Mouse (Mus musculus): ENCODE results near the gene 9930104L06Rik. TPM values are rescaled to one million over a fixed set of nuclear protein-coding genes. Genes with fewer than 3 reads are reported as not detected.

Gene 9930104L06Rik
- polyA plus RNA-seq, 1 experiment from 2014 or later, result 6.1 TPM

DNA sequence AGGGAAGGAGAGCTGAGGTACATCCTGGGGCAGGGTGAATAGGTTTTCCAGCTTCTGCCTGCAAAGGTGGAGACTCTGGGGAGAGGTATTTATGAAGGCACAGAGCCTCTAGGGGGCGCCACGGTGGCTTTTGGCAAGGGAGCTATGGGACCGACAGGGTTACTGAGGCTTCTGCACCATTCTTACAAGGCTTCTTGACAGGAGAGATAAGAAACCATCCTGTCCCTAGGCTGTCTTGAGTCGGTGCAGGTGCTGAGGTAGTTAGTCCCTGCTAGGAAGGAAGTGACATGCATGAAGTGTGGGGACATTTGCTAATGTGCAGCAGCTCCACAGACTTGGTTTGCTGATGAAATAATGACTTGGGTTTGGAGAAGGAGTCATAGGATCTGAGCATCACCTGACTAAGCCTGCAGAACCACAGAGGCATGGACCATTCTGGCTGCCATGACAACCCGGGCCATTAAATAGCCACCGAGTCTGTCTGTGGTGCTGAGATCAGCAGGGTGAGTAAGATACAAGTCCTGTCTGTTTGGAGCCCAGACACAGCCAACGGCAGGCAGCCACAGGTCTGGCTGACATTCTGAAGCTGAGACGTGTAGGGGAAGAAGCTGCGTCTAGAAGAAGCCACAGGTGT is 47.2 kb downstream of the 9930104L06Rik start:
- Histone ChIP-seq H3K36me3 (ENCODE audit: control insufficient read depth, insufficient read depth, low read length) (no peaks in the 10 kb centered on the region), H3K27ac (ENCODE audit: low read depth, low read length) (no peak overlapping the region), H3K9ac (ENCODE audit: low read length) (no peak overlapping the region), H3K9me3 (ENCODE audit: control insufficient read depth, low read length) (no peaks in the 10 kb centered on the region), H3K4me2 (ENCODE audit: low read depth, low read length, severe bottlenecking) (no peak overlapping the region), H3K4me1 (replicated peaks; ENCODE audit: control insufficient read depth, insufficient read depth, low read length) (peaks cover 14% of the 10 kb centered on the region), H3K4me3 (ENCODE audit: low read depth, low read length) (no peak overlapping the region), H3K27me3 (ENCODE audit: control insufficient read depth, insufficient read depth, low read length) (peaks cover 49% of the 10 kb centered on the region)
- no peak for ATAC-seq (replicated peaks; ENCODE audit: low FRiP score)
- 20% methylated on average over 9 of the region's 9 CpGs for WGBS
- DNase-seq (ENCODE audit: low spot score), result peak; percentile 68

DNA sequence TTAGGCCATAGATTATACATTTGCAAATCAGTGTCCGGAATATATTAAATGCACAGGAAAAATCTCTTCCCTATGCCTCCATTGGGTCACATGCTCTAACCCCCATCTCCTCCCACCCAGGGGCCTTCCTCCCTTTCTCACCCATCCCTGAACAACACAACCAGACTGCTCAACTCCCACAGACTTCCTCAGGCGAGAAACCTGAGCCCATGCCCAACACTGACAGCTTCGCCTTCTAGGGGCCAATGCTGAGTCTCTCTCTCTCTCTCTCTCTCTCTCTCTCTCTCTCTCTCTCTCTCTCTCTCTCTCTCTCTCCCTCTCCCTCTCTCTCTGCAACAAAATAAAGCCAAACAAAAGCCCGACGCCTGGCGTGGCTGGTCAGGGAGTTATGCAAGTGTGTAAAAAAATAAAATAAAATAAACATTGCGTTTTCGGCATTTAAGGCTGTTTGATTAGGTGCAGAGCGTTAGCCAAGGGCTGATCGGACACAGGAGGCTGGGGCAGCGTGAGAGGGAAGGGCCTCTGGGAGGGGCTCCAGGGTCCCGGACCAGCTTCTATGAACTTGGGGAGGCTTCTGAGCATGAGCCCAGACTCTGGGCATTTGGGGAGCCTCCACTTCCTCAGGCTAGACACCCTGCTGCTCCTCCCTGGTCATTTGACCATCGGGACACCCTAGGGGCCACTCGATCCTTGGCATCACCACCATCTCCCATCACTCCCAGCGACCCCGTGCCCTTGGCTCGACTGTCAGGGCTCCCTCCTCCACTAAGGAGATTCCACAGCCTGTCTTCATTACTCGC is 48.2 kb downstream of the 9930104L06Rik start:
- H3K4me3 ChIP-seq (ENCODE audit: low read depth, low read length), result no peak overlapping the region; the same call in 1 of the 2 replicates
- no peak for ATAC-seq (replicated peaks; ENCODE audit: low FRiP score)

DNA sequence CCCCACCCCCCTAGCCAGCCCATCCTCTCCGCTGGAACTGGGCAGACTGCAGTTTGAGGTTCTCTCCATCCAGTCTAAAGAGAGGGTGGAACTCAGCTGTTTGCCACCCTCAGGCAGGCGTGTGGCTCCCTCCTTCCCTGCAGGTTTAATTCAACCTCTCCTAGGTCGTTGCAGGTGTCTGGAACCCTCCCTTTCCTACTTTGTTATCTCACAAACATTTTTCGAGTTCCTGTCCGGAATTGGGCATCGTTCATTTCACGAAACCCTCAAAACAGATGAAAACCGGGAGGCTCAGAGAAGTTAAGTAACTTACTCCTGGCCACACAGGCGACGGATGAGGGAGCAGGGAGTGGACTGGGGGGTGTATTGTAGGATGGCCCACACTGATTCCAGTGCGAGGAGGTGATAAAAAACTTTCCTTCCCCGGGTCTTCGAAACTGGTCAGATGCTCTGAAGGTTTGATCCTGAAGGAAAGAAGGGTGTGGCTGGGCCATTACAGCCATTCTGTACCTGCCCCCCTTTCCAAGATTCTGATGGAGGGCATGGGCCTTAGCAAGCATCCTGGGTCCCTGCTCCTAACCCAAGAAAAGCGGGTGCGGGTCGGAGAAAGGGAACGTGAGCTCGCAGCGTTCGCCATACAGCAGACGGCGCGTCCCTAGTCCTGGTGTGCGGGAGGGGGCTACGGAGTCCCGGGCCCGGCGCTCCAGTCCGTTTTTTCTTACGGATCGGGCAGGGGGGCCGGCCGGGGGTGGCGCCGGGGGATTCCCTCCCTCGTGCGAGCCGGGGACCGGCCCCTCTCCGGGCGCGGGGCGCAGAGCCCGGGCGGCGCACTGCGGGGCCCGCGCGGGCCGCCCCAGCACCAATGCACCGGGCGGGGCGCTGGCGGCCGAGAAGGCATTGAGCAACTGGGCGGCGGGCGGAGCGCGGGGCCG is 49.1 kb downstream of the 9930104L06Rik start, which contains the start of gene Rspo1:
Gene Rspo1, plus strand, starts transcription at position 760 of the 932 bp plus-strand sequence.
- peak within 1 kb of the TSS; percentile 37; the same call in 1 of the 2 replicates for H3K27ac ChIP-seq (ENCODE audit: low read depth, low read length)
- DNase-seq (ENCODE audit: low spot score) (peak; percentile 72), ATAC-seq (replicated peaks; ENCODE audit: low FRiP score) (peak; percentile 38)
- H3K9me3 ChIP-seq (ENCODE audit: control insufficient read depth, low read length), result no peaks in the 10 kb centered on the region
- H3K9ac ChIP-seq (ENCODE audit: low read length), result peak within 1 kb of the TSS; percentile 59
- peaks cover 25% of the 10 kb centered on the region for H3K4me1 ChIP-seq (replicated peaks; ENCODE audit: control insufficient read depth, insufficient read depth, low read length)
- 1% methylated on average over 62 of the region's 62 CpGs for WGBS
- no peaks in the 10 kb centered on the region for H3K36me3 ChIP-seq (ENCODE audit: control insufficient read depth, insufficient read depth, low read length)
- H3K4me2 ChIP-seq (ENCODE audit: low read depth, low read length, severe bottlenecking), result peak within 1 kb of the TSS; percentile 52
- peaks cover 56% of the 10 kb centered on the region for H3K27me3 ChIP-seq (ENCODE audit: control insufficient read depth, insufficient read depth, low read length)
- H3K4me3 ChIP-seq (ENCODE audit: low read depth, low read length), result peak within 1 kb of the TSS; percentile 47

More for the DNA sequence above, 48.2 kb downstream of the 9930104L06Rik start:
- Histone ChIP-seq H3K27ac (ENCODE audit: low read depth, low read length) (no peak overlapping the region), H3K9me3 (ENCODE audit: control insufficient read depth, low read length) (no peaks in the 10 kb centered on the region), H3K4me1 (replicated peaks; ENCODE audit: control insufficient read depth, insufficient read depth, low read length) (peaks cover 18% of the 10 kb centered on the region), H3K27me3 (ENCODE audit: control insufficient read depth, insufficient read depth, low read length) (peaks cover 56% of the 10 kb centered on the region), H3K4me2 (ENCODE audit: low read depth, low read length, severe bottlenecking) (peak overlapping the region; percentile 52; the same call in 1 of the 2 replicates), H3K9ac (ENCODE audit: low read length) (0 out of 2 replicates have a peak overlapping the region, but pooled peaks have one; percentile 59), H3K36me3 (ENCODE audit: control insufficient read depth, insufficient read depth, low read length) (no peaks in the 10 kb centered on the region)
- peak; percentile 58 for DNase-seq (ENCODE audit: low spot score)
- WGBS, result 8% methylated on average over 18 of the region's 18 CpGs

DNA sequence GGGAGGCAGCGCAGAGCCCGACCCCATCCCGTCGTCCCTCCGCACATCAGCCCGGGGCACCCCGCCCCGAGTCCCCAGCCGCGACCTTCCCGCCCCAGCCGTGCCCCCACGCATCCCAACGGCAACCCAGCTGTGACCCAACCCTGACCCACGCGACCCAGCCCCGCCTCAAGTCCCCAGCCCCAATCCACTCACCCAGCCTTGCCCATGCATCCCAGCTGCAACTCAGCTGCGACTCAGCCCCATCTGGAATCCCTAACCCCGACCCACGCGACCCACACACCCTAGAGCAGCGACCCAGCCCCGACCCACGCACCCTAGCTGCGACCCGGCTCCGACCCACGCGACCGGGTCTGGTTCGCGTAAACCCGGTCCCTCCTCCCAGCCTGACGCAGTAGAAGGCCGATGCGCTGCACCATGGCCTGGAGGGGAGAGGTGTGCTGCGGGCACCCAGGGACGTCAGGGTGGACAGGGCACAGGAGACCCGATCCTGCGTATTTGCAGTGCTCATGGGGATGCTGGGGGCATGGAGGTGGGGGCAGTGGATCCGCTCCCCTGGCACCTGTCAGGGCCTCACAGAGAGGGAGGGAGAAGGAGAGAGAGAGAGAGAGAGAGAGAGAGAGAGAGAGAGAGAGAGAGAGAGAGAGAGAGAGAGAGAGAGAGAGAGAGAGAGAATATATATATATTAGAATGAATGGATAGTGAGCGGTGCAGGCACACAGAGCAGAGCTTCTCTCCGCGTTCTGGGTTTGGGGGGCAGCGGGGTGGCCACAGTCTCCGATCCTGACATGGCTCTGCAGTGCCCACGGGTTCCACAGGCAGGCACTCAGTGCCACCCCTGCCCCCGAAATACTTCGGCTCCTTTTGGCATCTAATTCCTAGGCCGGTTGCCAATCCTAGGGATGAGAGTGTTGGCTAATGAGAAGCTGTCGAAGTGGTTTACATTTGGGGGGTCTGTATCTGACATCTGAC is 50.2 kb downstream of the 9930104L06Rik start:
- peak; percentile 63 for DNase-seq (ENCODE audit: low spot score)
- no peaks in the 10 kb centered on the region for H3K36me3 ChIP-seq (ENCODE audit: control insufficient read depth, insufficient read depth, low read length)
- H3K9ac ChIP-seq (ENCODE audit: low read length), result peak overlapping the region; percentile 59
- peak overlapping the region; percentile 47 for H3K4me3 ChIP-seq (ENCODE audit: low read depth, low read length)
- peak overlapping the region; percentile 37; the same call in 1 of the 2 replicates for H3K27ac ChIP-seq (ENCODE audit: low read depth, low read length)
- H3K9me3 ChIP-seq (ENCODE audit: control insufficient read depth, low read length), result no peaks in the 10 kb centered on the region
- WGBS, result 4% methylated on average over 48 of the region's 51 CpGs
- H3K4me1 ChIP-seq (replicated peaks; ENCODE audit: control insufficient read depth, insufficient read depth, low read length), result peaks cover 25% of the 10 kb centered on the region
- peak overlapping the region; percentile 52 for H3K4me2 ChIP-seq (ENCODE audit: low read depth, low read length, severe bottlenecking)
- no peak; the same call in 1 of the 2 replicates for ATAC-seq (replicated peaks; ENCODE audit: low FRiP score)
- H3K27me3 ChIP-seq (ENCODE audit: control insufficient read depth, insufficient read depth, low read length), result peaks cover 56% of the 10 kb centered on the region

DNA sequence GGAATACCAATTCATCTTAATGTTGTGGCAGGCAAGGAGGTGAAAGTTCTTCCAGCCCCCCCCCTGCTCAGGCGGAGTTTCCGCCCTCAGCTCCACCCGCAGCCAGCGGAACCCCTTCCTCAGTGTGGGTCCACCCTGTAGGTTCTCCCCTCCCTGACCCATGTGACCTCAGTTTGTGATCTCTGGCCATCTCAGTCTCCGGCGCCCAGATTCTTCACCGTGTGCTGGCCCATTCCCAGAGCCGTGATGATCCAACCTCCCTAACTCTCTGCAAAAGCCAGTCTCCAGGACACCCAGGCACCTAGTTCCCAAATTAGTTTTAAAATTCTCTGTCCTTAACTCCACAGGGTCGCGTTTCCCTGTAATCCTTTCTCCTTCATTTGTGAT is 50.9 kb downstream of the 9930104L06Rik start:
- Histone ChIP-seq H3K4me3 (ENCODE audit: low read depth, low read length) (peak overlapping the region; percentile 47), H3K36me3 (ENCODE audit: control insufficient read depth, insufficient read depth, low read length) (no peaks in the 10 kb centered on the region), H3K27me3 (ENCODE audit: control insufficient read depth, insufficient read depth, low read length) (peaks cover 56% of the 10 kb centered on the region), H3K9me3 (ENCODE audit: control insufficient read depth, low read length) (no peaks in the 10 kb centered on the region), H3K4me1 (replicated peaks; ENCODE audit: control insufficient read depth, insufficient read depth, low read length) (peaks cover 25% of the 10 kb centered on the region), H3K27ac (ENCODE audit: low read depth, low read length) (no peak overlapping the region), H3K9ac (ENCODE audit: low read length) (peak overlapping the region; percentile 30; the same call in 1 of the 2 replicates), H3K4me2 (ENCODE audit: low read depth, low read length, severe bottlenecking) (peak overlapping the region; percentile 29)
- no peak for DNase-seq (ENCODE audit: low spot score)
- WGBS, result 9% methylated on average over 10 of the region's 10 CpGs
- ATAC-seq (replicated peaks; ENCODE audit: low FRiP score), result no peak

DNA sequence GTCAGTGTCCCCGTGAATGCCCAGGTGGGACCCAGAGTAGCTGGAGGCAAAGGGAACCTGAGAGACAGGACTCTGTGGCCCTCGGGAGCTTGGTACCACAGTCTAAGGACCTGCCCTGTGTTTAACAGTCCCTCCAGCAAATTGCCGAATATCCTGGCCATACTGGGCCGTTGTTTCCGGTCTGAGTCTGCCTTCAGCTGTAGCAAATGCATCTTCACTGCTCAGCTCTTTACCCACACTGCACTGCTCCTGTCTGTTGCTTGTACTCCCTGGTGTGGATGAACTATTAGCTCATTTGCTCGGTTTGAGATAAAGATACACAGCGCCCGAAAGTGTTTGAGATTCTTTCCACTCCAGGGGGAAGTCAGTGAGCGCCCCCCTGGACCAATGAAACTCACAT is 51.5 kb downstream of the 9930104L06Rik start:
- DNase-seq (ENCODE audit: low spot score) (no peak), ATAC-seq (replicated peaks; ENCODE audit: low FRiP score) (no peak)
- Histone ChIP-seq H3K4me2 (ENCODE audit: low read depth, low read length, severe bottlenecking) (peak overlapping the region; percentile 31; the same call in 1 of the 2 replicates), H3K9ac (ENCODE audit: low read length) (peak overlapping the region; percentile 30), H3K27ac (ENCODE audit: low read depth, low read length) (peak overlapping the region; percentile 21; the same call in 1 of the 2 replicates), H3K4me1 (replicated peaks; ENCODE audit: control insufficient read depth, insufficient read depth, low read length) (peaks cover 25% of the 10 kb centered on the region), H3K9me3 (ENCODE audit: control insufficient read depth, low read length) (no peaks in the 10 kb centered on the region), H3K27me3 (ENCODE audit: control insufficient read depth, insufficient read depth, low read length) (peaks cover 53% of the 10 kb centered on the region), H3K4me3 (ENCODE audit: low read depth, low read length) (peak overlapping the region; percentile 47; the same call in 1 of the 2 replicates), H3K36me3 (ENCODE audit: control insufficient read depth, insufficient read depth, low read length) (no peaks in the 10 kb centered on the region)
- WGBS, result 16% methylated on average over 9 of the region's 9 CpGs

DNA sequence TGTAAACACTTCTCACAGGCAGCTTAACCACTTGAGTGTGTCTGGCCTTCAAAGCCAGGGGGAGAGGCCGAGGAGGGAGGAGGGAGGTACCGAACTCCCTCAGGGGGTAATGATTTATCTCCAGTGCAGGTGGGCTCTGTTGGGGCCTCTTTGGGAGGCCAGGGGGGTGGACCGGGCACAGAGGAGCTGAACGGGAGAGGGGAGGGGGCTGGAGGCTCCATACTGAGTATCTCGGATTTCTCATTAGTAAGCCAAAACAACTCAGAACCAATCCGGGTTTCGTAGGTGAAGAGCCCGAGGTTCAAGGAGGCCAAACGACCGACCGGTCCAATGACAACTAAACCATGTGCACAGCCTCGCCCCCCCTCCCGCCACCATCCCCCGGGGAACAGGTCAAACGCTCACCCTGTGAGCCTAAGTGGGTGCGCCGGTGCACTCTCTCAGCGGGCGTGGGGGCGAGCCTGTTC is 53.0 kb downstream of the 9930104L06Rik start:
- DNase-seq (ENCODE audit: low spot score) (peak; percentile 59), ATAC-seq (replicated peaks; ENCODE audit: low FRiP score) (0 out of 2 replicates have a peak, but pooled peaks have one; percentile 15)
- Histone ChIP-seq H3K9ac (ENCODE audit: low read length) (peak overlapping the region; percentile 43), H3K4me1 (replicated peaks; ENCODE audit: control insufficient read depth, insufficient read depth, low read length) (peaks cover 25% of the 10 kb centered on the region), H3K36me3 (ENCODE audit: control insufficient read depth, insufficient read depth, low read length) (no peaks in the 10 kb centered on the region), H3K4me2 (ENCODE audit: low read depth, low read length, severe bottlenecking) (peak overlapping the region; percentile 47), H3K9me3 (ENCODE audit: control insufficient read depth, low read length) (no peaks in the 10 kb centered on the region), H3K4me3 (ENCODE audit: low read depth, low read length) (peak overlapping the region; percentile 14; the same call in 1 of the 2 replicates), H3K27me3 (ENCODE audit: control insufficient read depth, insufficient read depth, low read length) (peaks cover 45% of the 10 kb centered on the region), H3K27ac (ENCODE audit: low read depth, low read length) (no peak overlapping the region)
- 3% methylated on average over 20 of the region's 20 CpGs for WGBS
